Mouse (Mus musculus): ENCODE measurements at regions not wholly inside any gene's neighbourhood (a gene's known extent, or its start where the extent isn't known, plus 50 kb on each side); places are given as distances from the start of the nearest gene placed in this dataset.

GRCm38 (mm10) chr9:115402661-115403060 is 92.4 kb upstream of the Stt3b start:
- no peak for TF ChIP-seq GATA1 (IDR thresholded peaks at IDR 0.05; ENCODE audit: low read length)
- TF ChIP-seq TAL1 (IDR thresholded peaks at IDR 0.05; ENCODE audit: low read length): no peak
